Mouse (Mus musculus) neural tube, embryonic 10.5 days (tissue): ENCODE measurements at regions not wholly inside any gene's neighbourhood (a gene's known extent, or its start where the extent isn't known, plus 50 kb on each side); places are given as distances from the start of the nearest gene placed in this dataset.

ENCODE experiments used
- DNase-seq: peaks from one replicate; pipeline ENCODE4 v3.0.0-alpha.2; 2017; ENCODE audit warnings: low spot score; ENCODE audit errors: extremely low spot score

GRCm38 (mm10) chr3:121104571-121105407 lies 66.7 kb downstream of the Rwdd3 start:
- DNase-seq: peak; percentile 84

- no peak for DNase-seq
These were observed 68.6 kb downstream of the Rwdd3 start for GRCm38 (mm10) chr3:121102871-121103270.

- no peak for DNase-seq
These were observed 69.4 kb downstream of the Rwdd3 start for GRCm38 (mm10) chr3:121102120-121102519.

- DNase-seq: no peak
These were observed 71.2 kb downstream of the Rwdd3 start for GRCm38 (mm10) chr3:121100211-121100860.

GRCm38 (mm10) chr3:121093509-121093908 lies 78.0 kb downstream of the Rwdd3 start:
- DNase-seq: no peak

GRCm38 (mm10) chr3:121088724-121089123 lies 82.8 kb downstream of the Rwdd3 start:
- no peak for DNase-seq

GRCm38 (mm10) chr3:121068676-121069075 lies 102.8 kb downstream of the Rwdd3 start:
- no peak for DNase-seq

GRCm38 (mm10) chr3:121035904-121036549 lies 135.5 kb downstream of the Rwdd3 start:
- no peak for DNase-seq

- DNase-seq: peak; percentile 14
These were observed 145.8 kb downstream of the Rwdd3 start for GRCm38 (mm10) chr3:121025546-121026157.

- DNase-seq: no peak
These were observed 146.7 kb downstream of the Rwdd3 start for GRCm38 (mm10) chr3:121024810-121025209.

GRCm38 (mm10) chr3:121021126-121021848 lies 150.2 kb downstream of the Rwdd3 start:
- no peak for DNase-seq

GRCm38 (mm10) chr3:121009223-121009622 lies 162.3 kb downstream of the Rwdd3 start:
- DNase-seq: no peak

GRCm38 (mm10) chr3:120983556-120984270 lies 187.8 kb downstream of the Rwdd3 start:
- peak; percentile 28 for DNase-seq

GRCm38 (mm10) chr3:120982795-120983555 lies 188.5 kb downstream of the Rwdd3 start:
- no peak for DNase-seq

- DNase-seq: no peak
These were observed 189.3 kb downstream of the Rwdd3 start for GRCm38 (mm10) chr3:120982218-120982617.

GRCm38 (mm10) chr3:120970746-120971466 lies 200.6 kb downstream of the Rwdd3 start:
- DNase-seq: no peak

GRCm38 (mm10) chr3:120946906-120947305 lies 224.6 kb downstream of the Rwdd3 start:
- DNase-seq: no peak

GRCm38 (mm10) chr3:120934401-120934800 lies 237.1 kb downstream of the Rwdd3 start:
- no peak for DNase-seq

GRCm38 (mm10) chr3:120920351-120920750 lies 251.1 kb downstream of the Rwdd3 start:
- DNase-seq: no peak
